Mouse (Mus musculus): ENCODE measurements around the gene Suv39h2. TPM values are rescaled to one million over a fixed set of nuclear protein-coding genes. Genes with fewer than 3 reads are reported as not detected.

The Suv39h2 gene
- total and polyA plus RNA-seq, 3 experiments: 9.6 to 17.3 (median 11.4) TPM

- Histone ChIP-seq H3K27ac (ENCODE audit: insufficient read depth, low read depth) (no peak overlapping the region), H3K9ac (ENCODE audit: insufficient read depth, low read depth) (no peak overlapping the region), H3K36me3 (replicated peaks in 1 of 2; ENCODE audit: control insufficient read depth in 1 of 2, insufficient read depth in 1 of 2, low read length in 1 of 2) (no peaks in the 10 kb centered on the region), H3K4me3 (replicated peaks in 1 of 3; ENCODE audit: low read depth in 2 of 3, low read length in 2 of 3, poor library complexity in 1 of 3) (no peak overlapping the region), H3K4me2 (ENCODE audit: insufficient read depth, low read depth, poor library complexity, severe bottlenecking) (no peak overlapping the region), H3K4me1 (ENCODE audit: control insufficient read depth in 1 of 2, insufficient read depth in 2 of 2) (peaks cover 0 to 7% of the 10 kb centered on the region in 2 experiments; a peak in 2 of 4 replicates), H3K79me2 (replicated peaks; ENCODE audit: control insufficient read depth, extremely low read depth, insufficient read depth, poor library complexity, severe bottlenecking) (no peaks in the 10 kb centered on the region), H3K9me3 (replicated peaks; ENCODE audit: low read length) (no peaks in the 10 kb centered on the region), H3K27me3 (replicated peaks) (no peaks in the 10 kb centered on the region)
- dilution Hi-C loops (cut with MboI; ENCODE audit: extremely low pct_ligation_motif_present, extremely low pct_unique_long_range_greater_than_20kb, low sequenced_read_pairs) (no loop called here), in situ Hi-C loops (cut with MboI; ENCODE audit: low pct_ligation_motif_present, low pct_unique_long_range_greater_than_20kb, low sequenced_read_pairs) (no loop called here)
- no peak for DNase-seq (ENCODE audit: extremely low read depth)
- TF ChIP-seq RCOR1 (conservative IDR thresholded peaks at IDR 0.05; ENCODE audit: low read depth, low read length) (no peak), E2F4 (IDR thresholded peaks at IDR 0.05; ENCODE audit: insufficient replicate concordance, low read depth, low read length) (no peak)
Measured at GRCm38 (mm10) chr2:3522558-3522957, 47.7 kb upstream of the Suv39h2 start.

- Histone ChIP-seq H3K9me3 (replicated peaks; ENCODE audit: low read length) (no peaks in the 10 kb centered on the region), H3K9ac (ENCODE audit: insufficient read depth, low read depth) (peak within 1 kb of the TSS; percentile 87), H3K4me1 (ENCODE audit: control insufficient read depth in 1 of 2, insufficient read depth in 2 of 2) (peaks cover 4 to 15% of the 10 kb centered on the region in 2 experiments; a peak in 2 of 4 replicates), H3K4me3 (replicated peaks in 1 of 3; ENCODE audit: low read depth in 2 of 3, low read length in 2 of 3, poor library complexity in 1 of 3) (peak within 1 kb of the TSS; percentile 84 to 98 (median 87)), H3K36me3 (replicated peaks in 1 of 2; ENCODE audit: control insufficient read depth in 1 of 2, insufficient read depth in 1 of 2, low read length in 1 of 2) (peaks cover 22 to 30% of the 10 kb centered on the region in 2 experiments), H3K4me2 (ENCODE audit: insufficient read depth, low read depth, poor library complexity, severe bottlenecking) (peak within 1 kb of the TSS; percentile 83), H3K79me2 (replicated peaks; ENCODE audit: control insufficient read depth, extremely low read depth, insufficient read depth, poor library complexity, severe bottlenecking) (peaks cover 28% of the 10 kb centered on the region), H3K27me3 (replicated peaks) (no peaks in the 10 kb centered on the region), H3K27ac (ENCODE audit: insufficient read depth, low read depth) (peak within 1 kb of the TSS; percentile 65)
- dilution Hi-C loops (cut with MboI; ENCODE audit: extremely low pct_ligation_motif_present, extremely low pct_unique_long_range_greater_than_20kb, low sequenced_read_pairs) (no loop called here), in situ Hi-C loops (cut with MboI; ENCODE audit: low pct_ligation_motif_present, low pct_unique_long_range_greater_than_20kb, low sequenced_read_pairs) (no loop called here)
- DNase-seq (ENCODE audit: extremely low read depth): peak; percentile 99
- TF ChIP-seq MXI1 (IDR thresholded peaks at IDR 0.05; ENCODE audit: low read depth, low read length) (peak; percentile 80), NRF1 (IDR thresholded peaks at IDR 0.05; ENCODE audit: low read depth, low read length) (peak; percentile 67), POLR2AphosphoS2 (IDR thresholded peaks at IDR 0.05; ENCODE audit: low read depth, low read length) (peak; percentile 86; the same call in 1 of the 2 replicates), MYC (IDR thresholded peaks at IDR 0.05; ENCODE audit: low read depth, low read length) (peak; percentile 88), PAX5 (IDR thresholded peaks at IDR 0.05; ENCODE audit: low read length) (no peak), SIN3A (IDR thresholded peaks at IDR 0.05; ENCODE audit: low read length) (peak; percentile 86), POLR2A (IDR thresholded peaks at IDR 0.05; ENCODE audit: low read depth, low read length) (peak; percentile 90), E2F4 (IDR thresholded peaks at IDR 0.05; ENCODE audit: insufficient replicate concordance, low read depth, low read length) (peak; percentile 90; the same call in 1 of the 2 replicates), ETS1 (conservative IDR thresholded peaks at IDR 0.05; ENCODE audit: low read depth, low read length) (no peak; the same call in 1 of the 2 replicates), EP300 (IDR thresholded peaks at IDR 0.05; ENCODE audit: low read length) (no peak), HCFC1 (IDR thresholded peaks at IDR 0.05; ENCODE audit: low read depth, low read length) (peak; percentile 78), MAFK (IDR thresholded peaks at IDR 0.05; ENCODE audit: insufficient replicate concordance, low read length) (no peak), JUND (conservative IDR thresholded peaks at IDR 0.05; ENCODE audit: low read depth, low read length) (no peak; the same call in 1 of the 2 replicates), RCOR1 (conservative IDR thresholded peaks at IDR 0.05; ENCODE audit: low read depth, low read length) (no peak), SMC3 (IDR thresholded peaks at IDR 0.05; ENCODE audit: low read depth, low read length) (no peak), ZC3H11A (IDR thresholded peaks at IDR 0.05; ENCODE audit: low read depth, low read length) (no peak), JUN (IDR thresholded peaks at IDR 0.05; ENCODE audit: insufficient read depth, low read depth, low read length) (no peak), KAT2A (IDR thresholded peaks at IDR 0.05; ENCODE audit: insufficient replicate concordance, low read length) (0 out of 2 replicates have a peak, but pooled peaks have one; percentile 63), ZMIZ1 (IDR thresholded peaks at IDR 0.05; ENCODE audit: low read depth, low read length) (peak; percentile 82), CHD2 (IDR thresholded peaks at IDR 0.05; ENCODE audit: low read length) (peak; percentile 97), MAX (IDR thresholded peaks at IDR 0.05; ENCODE audit: low read length) (peak; percentile 89), CTCF (conservative IDR thresholded peaks at IDR 0.05 in 1 of 2, IDR thresholded peaks at IDR 0.05 in 1 of 2; ENCODE audit: low read depth in 2 of 2, low read length in 2 of 2) (no peak), ELF1 (IDR thresholded peaks at IDR 0.05; ENCODE audit: low read depth, low read length) (peak; percentile 95), MEF2A (IDR thresholded peaks at IDR 0.05; ENCODE audit: borderline replicate concordance, low read depth, low read length) (no peak), MAZ (IDR thresholded peaks at IDR 0.05; ENCODE audit: low read depth, low read length) (peak; percentile 92), USF1 (IDR thresholded peaks at IDR 0.05; ENCODE audit: low read depth, low read length) (no peak), ZNF384 (IDR thresholded peaks at IDR 0.05; ENCODE audit: low read depth, low read length) (no peak), TCF12 (IDR thresholded peaks at IDR 0.05; ENCODE audit: low read depth, low read length) (peak; percentile 59), ZKSCAN1 (IDR thresholded peaks at IDR 0.05; ENCODE audit: borderline replicate concordance, low read depth, low read length) (no peak), BHLHE40 (IDR thresholded peaks at IDR 0.05; ENCODE audit: low read depth, low read length) (peak; percentile 37; the same call in 1 of the 2 replicates)
Measured at GRCm38 (mm10) chr2:3512552-3513454, 38.0 kb upstream of the Suv39h2 start, which contains the start of the genes Gm45902, Hspa14 and Cdnf. Gene Gm45902, minus strand, starts transcription at chr2:3512790. Gene Hspa14, minus strand, starts transcription at chr2:3512814. Gene Cdnf, plus strand, starts transcription at chr2:3513030.

Data from CH12.LX (cell line).